Mouse (Mus musculus) ES-Bruce4 (cell line): Measurements from ENCODE around the gene Rnf20. TPM values are rescaled to one million over a fixed set of nuclear protein-coding genes. Genes with fewer than 3 reads are reported as not detected.
"Not testable (repeated sequence)": the region's sequence is repeated elsewhere in the genome, so short reads cannot be mapped to it uniquely, and the experiment has no call there.

Experiments used
- H3K27ac ChIP-seq: 2 replicates; pipeline ENCODE4 v1.5.1; 2012; ENCODE audit warnings: low read length, inconsistent platforms; ENCODE audit not compliant: insufficient read depth
- H3K27me3 ChIP-seq: 2 replicates; pipeline ENCODE4 v1.6.1; 2012; ENCODE audit warnings: mild to moderate bottlenecking, low read length, inconsistent platforms; ENCODE audit not compliant: control insufficient read depth, poor library complexity, insufficient read depth, severe bottlenecking
- H3K36me3 ChIP-seq: 2 replicates; pipeline ENCODE4 v1.6.1; 2012; ENCODE audit warnings: inconsistent platforms, mild to moderate bottlenecking, low read length, moderate library complexity; ENCODE audit not compliant: control insufficient read depth, poor library complexity, insufficient read depth, severe bottlenecking
- H3K4me1 ChIP-seq: one replicate; pipeline ENCODE4 v1.8.1; 2011; ENCODE audit warnings: low read length; ENCODE audit not compliant: control insufficient read depth, insufficient read depth
- H3K4me3 ChIP-seq: 2 replicates; pipeline ENCODE4 v1.5.1; 2011; ENCODE audit warnings: low read depth, mild to moderate bottlenecking, low read length
- H3K9ac ChIP-seq: 2 replicates; pipeline ENCODE4 v1.6.1; 2012; ENCODE audit warnings: low read depth, mild to moderate bottlenecking, inconsistent platforms; ENCODE audit not compliant: poor library complexity, severe bottlenecking
- H3K9me3 ChIP-seq: replicated peaks from 2 replicates; pipeline ENCODE4 v1.6.1; 2012; ENCODE audit warnings: mild to moderate bottlenecking, low read length, inconsistent platforms; ENCODE audit not compliant: control insufficient read depth, poor library complexity, insufficient read depth, severe bottlenecking
- CTCF ChIP-seq: IDR thresholded peaks from one replicate; pipeline ENCODE4 v1.8.1; 2011; ENCODE audit warnings: low read depth, low read length
- EP300 ChIP-seq: IDR thresholded peaks from 2 replicates; pipeline ENCODE4 v1.6.1; 2011; ENCODE audit warnings: low read depth, low read length; ENCODE audit not compliant: insufficient read depth
- POLR2A ChIP-seq: IDR thresholded peaks from one replicate; pipeline ENCODE4 v1.8.1; 2011; ENCODE audit warnings: low read length; ENCODE audit not compliant: insufficient read depth
- polyA plus RNA-seq: library from polyadenylated mRNA; stranded (reverse); fragments of >200 nt; gene quantifications from 2 replicates; pipeline ENCODE4 v1.2.4, GENCODE M21; 2011; ENCODE audit warnings: low read depth; ENCODE audit not compliant: missing spikeins, insufficient read depth, insufficient read length

Rnf20 gene
- polyA plus RNA-seq, 1 experiment: 53.4 TPM

DNA sequence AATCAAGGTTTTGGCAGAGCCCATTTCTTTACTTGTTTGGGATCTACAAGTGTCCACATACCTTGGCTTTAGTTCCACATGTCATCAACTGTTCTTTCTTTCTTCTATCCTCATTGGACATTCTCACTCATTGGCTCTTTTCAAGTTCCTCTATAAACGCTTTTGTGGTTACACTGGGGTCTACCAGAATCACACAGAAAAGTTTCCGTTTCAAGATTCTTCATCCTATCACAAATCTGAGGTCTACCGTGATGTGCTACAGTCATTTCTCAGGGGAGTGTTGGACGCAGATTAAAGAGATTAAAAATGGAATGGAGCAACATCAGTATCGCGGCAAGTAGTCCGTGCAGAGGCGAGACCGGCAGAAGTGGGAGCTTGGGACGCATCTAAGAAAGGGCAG is 14.9 kb upstream of the Rnf20 start:
- no peak overlapping the region for H3K27ac ChIP-seq
- no peak overlapping the region for H3K9ac ChIP-seq
- H3K4me1 ChIP-seq: no peaks in the 10 kb centered on the region
- H3K27me3 ChIP-seq: no peaks in the 10 kb centered on the region
- H3K4me3 ChIP-seq: no peak overlapping the region
- H3K9me3 ChIP-seq: peaks cover 5% of the 10 kb centered on the region
- H3K36me3 ChIP-seq: no peaks in the 10 kb centered on the region
- TF ChIP-seq POLR2A: no peak
- TF ChIP-seq EP300: no peak

DNA sequence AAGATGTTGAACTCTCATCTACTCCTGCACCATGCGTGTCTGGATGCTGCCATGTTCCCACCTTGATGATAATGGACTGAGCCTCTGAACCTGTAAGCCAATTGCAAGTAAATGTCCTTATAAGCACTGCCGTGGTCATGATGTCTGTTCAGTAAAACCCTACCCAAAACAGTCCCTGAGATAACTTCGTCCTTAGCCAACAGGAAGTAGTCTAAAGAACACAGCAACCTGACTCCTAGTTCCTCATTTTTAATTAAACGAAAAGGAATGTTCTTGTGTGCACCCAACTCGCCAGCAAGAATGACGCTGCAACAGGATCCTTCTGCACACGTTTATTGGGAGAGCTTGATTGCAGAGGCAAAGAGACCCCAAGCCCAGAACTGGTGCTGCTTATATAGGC is 11.9 kb upstream of the Rnf20 start:
- not testable (repeated sequence) for H3K4me1 ChIP-seq, H3K9ac ChIP-seq, H3K27me3 ChIP-seq, H3K9me3 ChIP-seq, H3K36me3 ChIP-seq, H3K4me3 ChIP-seq, H3K27ac ChIP-seq

DNA sequence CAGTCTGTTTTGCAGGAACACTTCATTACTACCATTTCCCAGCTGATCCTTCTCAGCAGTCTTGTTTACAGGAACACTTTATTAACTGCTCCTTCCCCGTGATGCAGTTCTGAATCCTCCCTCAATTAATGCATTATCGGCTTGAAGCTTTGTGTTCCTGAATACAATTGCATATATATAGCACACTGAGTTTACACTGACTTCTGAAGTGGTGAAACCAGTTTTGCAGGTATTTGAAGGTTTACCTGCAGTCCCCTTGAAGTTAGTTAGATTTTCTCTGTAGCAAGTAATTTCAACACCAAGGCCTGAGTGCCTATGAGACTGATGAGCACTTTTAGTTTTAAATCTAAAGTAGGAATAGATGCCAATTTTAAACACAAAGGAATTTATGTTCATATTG is 9.5 kb upstream of the Rnf20 start:
- Histone ChIP-seq H3K9ac (no peak overlapping the region), H3K36me3 (no peaks in the 10 kb centered on the region), H3K27ac (no peak overlapping the region), H3K4me1 (no peaks in the 10 kb centered on the region), H3K4me3 (no peak overlapping the region), H3K9me3 (peaks cover 5% of the 10 kb centered on the region), H3K27me3 (no peaks in the 10 kb centered on the region)
- no peak for TF ChIP-seq CTCF
- no peak for TF ChIP-seq POLR2A
- TF ChIP-seq EP300: no peak

DNA sequence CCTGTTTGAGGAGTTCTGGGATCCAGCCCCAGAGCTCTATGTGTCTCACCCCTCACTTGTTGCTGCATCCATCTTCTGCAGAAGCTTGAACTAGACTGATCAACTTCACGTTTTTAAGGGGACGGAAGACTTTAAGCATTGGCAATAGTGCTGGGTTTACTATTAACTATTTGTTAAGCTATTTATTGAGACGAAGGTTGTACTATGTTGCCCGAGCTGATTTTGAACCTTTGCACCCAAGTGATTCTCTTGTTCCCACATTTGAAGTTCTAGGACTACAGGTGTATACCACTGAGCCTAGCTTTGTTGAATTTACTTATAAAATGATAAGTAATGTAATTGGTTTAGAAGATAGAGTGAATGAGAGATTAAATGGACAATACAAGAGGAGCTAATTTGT is 7.9 kb upstream of the Rnf20 start:
- Histone ChIP-seq H3K27ac (no peak overlapping the region), H3K27me3 (no peaks in the 10 kb centered on the region), H3K36me3 (no peaks in the 10 kb centered on the region), H3K4me1 (no peaks in the 10 kb centered on the region), H3K9ac (no peak overlapping the region), H3K9me3 (peaks cover 5% of the 10 kb centered on the region), H3K4me3 (no peak overlapping the region)
- TF ChIP-seq CTCF: no peak
- no peak for TF ChIP-seq EP300
- no peak for TF ChIP-seq POLR2A

DNA sequence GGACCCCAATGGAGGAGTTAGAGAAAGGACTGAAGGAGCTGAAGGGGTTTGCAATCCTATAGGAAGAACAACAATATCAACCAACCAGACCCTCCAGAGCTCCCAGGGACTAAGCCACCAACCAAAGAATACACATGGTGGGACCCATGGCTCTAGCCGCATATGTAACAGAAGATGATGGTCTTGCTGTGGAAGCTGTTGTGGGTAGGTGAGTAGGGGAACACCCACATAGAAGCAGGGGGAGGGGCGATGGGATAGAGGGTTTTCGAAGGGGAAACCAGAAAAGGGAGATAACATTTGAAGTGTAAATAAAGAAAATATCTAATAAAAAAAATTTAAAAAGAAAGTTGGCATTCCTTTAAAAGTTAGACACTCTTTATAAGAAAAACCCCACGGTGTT is 6.8 kb upstream of the Rnf20 start:
- H3K27ac ChIP-seq, H3K4me3 ChIP-seq, H3K36me3 ChIP-seq, H3K27me3 ChIP-seq, H3K9me3 ChIP-seq, H3K9ac ChIP-seq, H3K4me1 ChIP-seq: not testable (repeated sequence)

DNA sequence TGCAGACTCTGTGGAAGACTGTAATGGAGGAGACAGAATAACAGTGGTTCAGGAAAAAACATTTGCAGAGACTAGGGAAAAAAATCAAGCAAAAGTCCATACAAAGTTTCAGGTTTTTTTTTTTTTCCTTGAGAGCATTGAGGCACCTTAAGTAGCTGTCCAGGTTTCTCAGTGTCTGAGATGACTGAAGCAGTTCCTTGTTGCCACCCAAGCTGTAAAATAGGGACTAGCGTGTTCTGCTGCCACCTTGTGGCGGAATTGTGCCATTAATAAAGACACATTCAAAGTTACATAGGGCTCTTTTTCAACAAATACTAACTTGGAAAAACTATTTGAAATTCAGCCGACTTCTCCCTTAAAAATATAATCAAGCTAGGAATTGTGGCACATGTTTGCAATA is 4.8 kb upstream of the Rnf20 start:
- no peak overlapping the region for H3K4me3 ChIP-seq
- H3K9ac ChIP-seq: no peak overlapping the region
- H3K27ac ChIP-seq: no peak overlapping the region
- H3K9me3 ChIP-seq: no peaks in the 10 kb centered on the region
- no peaks in the 10 kb centered on the region for H3K4me1 ChIP-seq
- H3K36me3 ChIP-seq: no peaks in the 10 kb centered on the region
- no peaks in the 10 kb centered on the region for H3K27me3 ChIP-seq
- TF ChIP-seq POLR2A (no peak), CTCF (no peak), EP300 (no peak)

DNA sequence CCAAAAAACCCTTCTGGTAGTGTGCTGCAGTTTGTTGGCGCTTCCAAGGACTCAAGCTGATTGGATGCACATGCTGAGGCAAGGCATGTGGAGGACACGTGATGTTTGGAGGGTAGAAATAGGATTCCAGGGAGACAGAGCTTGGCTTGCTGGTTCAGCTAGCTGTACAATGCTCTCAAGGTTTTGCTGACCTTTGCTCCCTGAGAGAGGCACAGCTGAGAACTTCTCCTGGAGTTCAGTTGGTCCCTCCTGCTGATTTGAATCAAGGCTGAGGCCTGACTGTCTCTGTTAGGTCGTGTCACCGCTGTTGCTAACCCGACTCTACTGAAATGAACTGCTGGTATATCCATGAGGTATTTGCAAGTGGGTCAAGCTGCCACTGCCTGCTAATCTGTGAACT is 2.9 kb upstream of the Rnf20 start:
- no peak overlapping the region for H3K9ac ChIP-seq
- no peaks in the 10 kb centered on the region for H3K4me1 ChIP-seq
- H3K36me3 ChIP-seq: 0 out of 2 replicates have a peak, but pooled peaks cover 3% of the 10 kb centered on the region
- H3K4me3 ChIP-seq: no peak overlapping the region
- no peak overlapping the region for H3K27ac ChIP-seq
- no peak for TF ChIP-seq EP300
- TF ChIP-seq CTCF: no peak
- TF ChIP-seq POLR2A: no peak
- H3K27me3 ChIP-seq: no peaks in the 10 kb centered on the region
- no peaks in the 10 kb centered on the region for H3K9me3 ChIP-seq
